Mouse (Mus musculus): Measurements from ENCODE around the gene Kansl3.

Kansl3 gene

GRCm38 (mm10) chr1:36368969-36369645 is at the start of gene Kansl3:
Kansl3 (minus strand) TSS chr1:36369181.
- peak; percentile 89 for DNase-seq (ENCODE audit: low spot score)

GRCm38 (mm10) chr1:36404531-36404930 is 35.5 kb upstream of the Kansl3 start:
- DNase-seq (ENCODE audit: low spot score), result no peak

- DNase-seq (ENCODE audit: low spot score), result no peak
Measured at GRCm38 (mm10) chr1:36401509-36401908, 32.5 kb upstream of the Kansl3 start.

- DNase-seq (ENCODE audit: low spot score), result no peak
Measured at GRCm38 (mm10) chr1:36397041-36397440, 28.1 kb upstream of the Kansl3 start.

GRCm38 (mm10) chr1:36379582-36379981 is 10.6 kb upstream of the Kansl3 start:
- DNase-seq (ENCODE audit: low spot score), result no peak

GRCm38 (mm10) chr1:36378880-36379279 is 9.9 kb upstream of the Kansl3 start:
- DNase-seq (ENCODE audit: low spot score), result no peak

GRCm38 (mm10) chr1:36371934-36372845 is 3.2 kb upstream of the Kansl3 start, which contains the start of gene Fer1l5:
Fer1l5 (plus strand) TSS chr1:36372291.
- no peak for DNase-seq (ENCODE audit: low spot score)

- DNase-seq (ENCODE audit: low spot score), result no peak
Measured at GRCm38 (mm10) chr1:36370918-36371317, 1.9 kb upstream of the Kansl3 start.

GRCm38 (mm10) chr1:36368112-36368968 is 641 bp downstream of the Kansl3 start:
- DNase-seq (ENCODE audit: low spot score), result peak; percentile 14

GRCm38 (mm10) chr1:36367698-36368097 is 1.3 kb downstream of the Kansl3 start:
- no peak for DNase-seq (ENCODE audit: low spot score)

- no peak for DNase-seq (ENCODE audit: low spot score)
Measured at GRCm38 (mm10) chr1:36356955-36357695, 11.9 kb downstream of the Kansl3 start.

- DNase-seq (ENCODE audit: low spot score), result no peak
Measured at GRCm38 (mm10) chr1:36352351-36352750, 16.6 kb downstream of the Kansl3 start.

GRCm38 (mm10) chr1:36342547-36342946 is 26.4 kb downstream of the Kansl3 start:
- no peak for DNase-seq (ENCODE audit: low spot score)

GRCm38 (mm10) chr1:36332955-36333887 is 35.8 kb downstream of the Kansl3 start:
- no peak for DNase-seq (ENCODE audit: low spot score)

- DNase-seq (ENCODE audit: low spot score), result no peak
Measured at GRCm38 (mm10) chr1:36331743-36332142, 37.2 kb downstream of the Kansl3 start.

- no peak for DNase-seq (ENCODE audit: low spot score)
Measured at GRCm38 (mm10) chr1:36326815-36327214, 42.2 kb downstream of the Kansl3 start.

GRCm38 (mm10) chr1:36325900-36326321 is 43.1 kb downstream of the Kansl3 start:
- DNase-seq (ENCODE audit: low spot score), result no peak

GRCm38 (mm10) chr1:36323746-36324448 is 45.1 kb downstream of the Kansl3 start:
- no peak for DNase-seq (ENCODE audit: low spot score)

GRCm38 (mm10) chr1:36323076-36323475 is 45.9 kb downstream of the Kansl3 start:
- no peak for DNase-seq (ENCODE audit: low spot score)

Data from ovary, postnatal 36 days (tissue).